Mouse (Mus musculus) liver, adult 2 months (tissue): Measurements from ENCODE around the gene Kctd19. TPM values are rescaled to one million over a fixed set of nuclear protein-coding genes. Genes with fewer than 3 reads are reported as not detected.

Source experiments
- DNase-seq: peaks from one replicate; pipeline ENCODE4 v3.0.0-alpha.2; 2011; ENCODE audit warnings: low read depth, low spot score; ENCODE audit errors: extremely low read depth
- H3K27ac ChIP-seq: fragments of 200-500 bp; replicated peaks from 2 replicates; pipeline ENCODE4 v1.5.1; 2012; ENCODE audit warnings: low read depth, mild to moderate bottlenecking, control low read depth, inconsistent platforms, low read length; ENCODE audit not compliant: insufficient read depth
- H3K27me3 ChIP-seq: fragments of 200-500 bp; 2 replicates; pipeline ENCODE4 v1.6.1; 2012; ENCODE audit warnings: mild to moderate bottlenecking, moderate library complexity, low read length, inconsistent platforms; ENCODE audit not compliant: control insufficient read depth, insufficient read depth
- H3K36me3 ChIP-seq: fragments of 200-500 bp; 2 replicates; pipeline ENCODE4 v1.6.1; 2012; ENCODE audit warnings: low read length, inconsistent platforms; ENCODE audit not compliant: control insufficient read depth, insufficient read depth
- H3K4me1 ChIP-seq: fragments of 200-500 bp; 2 replicates; pipeline ENCODE4 v1.6.1; 2011; ENCODE audit warnings: low read length; ENCODE audit not compliant: control insufficient read depth, insufficient read depth
- H3K4me3 ChIP-seq: fragments of 200-500 bp; 2 replicates; pipeline ENCODE4 v1.5.1; 2011; ENCODE audit warnings: low read depth, mild to moderate bottlenecking, control low read depth, low read length, moderate library complexity; ENCODE audit not compliant: insufficient read depth
- H3K79me2 ChIP-seq: fragments of 200-500 bp; 2 replicates; pipeline ENCODE4 v1.6.1; 2012; ENCODE audit warnings: inconsistent platforms, mild to moderate bottlenecking, low read length, moderate library complexity; ENCODE audit not compliant: control insufficient read depth, insufficient read depth
- H3K9ac ChIP-seq: fragments of 200-500 bp; 2 replicates; pipeline ENCODE4 v1.6.1; 2012; ENCODE audit warnings: low read depth, mild to moderate bottlenecking, control low read depth, inconsistent platforms, low read length
- CTCF ChIP-seq: fragments of 200-500 bp; IDR thresholded peaks from 2 replicates; pipeline ENCODE4 v1.5.1; 2011; ENCODE audit warnings: low read depth, low read length, control low read depth
- POLR2A ChIP-seq: fragments of 200-500 bp; IDR thresholded peaks from 2 replicates; pipeline ENCODE4 v1.6.1; 2011; ENCODE audit warnings: low read length, control low read depth; ENCODE audit not compliant: insufficient read depth; ENCODE audit errors: extremely low read depth
- WGBS: fragments of 180-500 bp; shearing (Covaris S2); methylation state at CpG from one replicate; pipeline ENCODE4 v1.1.7; 2018; 5-methylcytosine and 5-hydroxymethylcytosine counted together
- polyA plus RNA-seq: library from polyadenylated mRNA; depleted of rRNA; stranded (reverse); fragments of >200 nt; gene quantifications from 2 replicates; pipeline ENCODE4 v1.2.3, GENCODE M21; 2012
- total RNA-seq: library from RNA; depleted of rRNA; stranded (reverse); fragments of >200 nt; gene quantifications from 2 replicates; pipeline ENCODE4 v1.2.3, GENCODE M21; 2014

Gene Kctd19
- total and polyA plus RNA-seq, 2 experiments = not detected

GRCm38 (mm10) chr8:105436218-105436617 is 22.9 kb upstream of the Kctd19 start:
- Histone ChIP-seq H3K27ac (no peak overlapping the region), H3K4me3 (no peak overlapping the region), H3K27me3 (peaks cover 3% of the 10 kb centered on the region; the same call in 1 of the 2 replicates), H3K9ac (no peak overlapping the region), H3K4me1 (no peaks in the 10 kb centered on the region), H3K36me3 (no peaks in the 10 kb centered on the region), H3K79me2 (no peaks in the 10 kb centered on the region)
- WGBS = 80% methylated on average over 5 of the region's 5 CpGs
- DNase-seq = no peak
- TF ChIP-seq CTCF (no peak), POLR2A (no peak)

- Histone ChIP-seq H3K4me1 (no peaks in the 10 kb centered on the region), H3K4me3 (no peak overlapping the region), H3K36me3 (no peaks in the 10 kb centered on the region), H3K27ac (no peak overlapping the region), H3K79me2 (no peaks in the 10 kb centered on the region), H3K27me3 (peaks cover 3% of the 10 kb centered on the region; the same call in 1 of the 2 replicates), H3K9ac (no peak overlapping the region)
- TF ChIP-seq POLR2A (no peak), CTCF (no peak)
- WGBS = 66% methylated on average over 5 of the region's 5 CpGs
- DNase-seq = no peak
These were observed 20.8 kb upstream of the Kctd19 start for GRCm38 (mm10) chr8:105434136-105434535.

GRCm38 (mm10) chr8:105433511-105433910 is 20.2 kb upstream of the Kctd19 start:
- TF ChIP-seq CTCF = no peak
- TF ChIP-seq POLR2A = no peak
- WGBS = 52% methylated on average over 5 of the region's 5 CpGs
- no peak overlapping the region for H3K27ac ChIP-seq
- H3K79me2 ChIP-seq = no peaks in the 10 kb centered on the region
- DNase-seq = no peak
- no peaks in the 10 kb centered on the region for H3K36me3 ChIP-seq
- peaks cover 3% of the 10 kb centered on the region; the same call in 1 of the 2 replicates for H3K27me3 ChIP-seq
- H3K4me3 ChIP-seq = no peak overlapping the region
- H3K4me1 ChIP-seq = no peaks in the 10 kb centered on the region
- H3K9ac ChIP-seq = no peak overlapping the region

DNA sequence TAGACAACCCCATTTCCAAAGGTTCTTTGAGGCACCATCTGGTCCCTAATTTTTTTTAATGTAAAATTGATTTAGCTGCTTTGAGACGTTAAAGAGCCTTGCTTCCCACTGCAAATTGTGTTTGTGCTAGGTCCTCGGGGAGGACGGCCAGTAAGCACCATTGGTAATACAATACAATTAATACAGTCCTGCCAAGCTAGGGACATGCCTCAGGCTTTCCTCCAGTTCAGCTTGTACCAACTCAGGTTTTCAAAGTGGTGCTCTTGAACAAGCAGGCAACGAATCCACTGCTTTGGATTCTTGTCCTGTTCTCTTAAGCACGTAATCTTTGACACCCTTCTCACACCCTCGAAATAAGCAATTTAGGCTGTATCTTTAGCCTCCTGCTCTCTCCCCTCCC is 19.7 kb upstream of the Kctd19 start:
- DNase-seq = no peak
- 78% methylated on average over 6 of the region's 6 CpGs for WGBS
- no peaks in the 10 kb centered on the region for H3K4me1 ChIP-seq
- H3K27me3 ChIP-seq = peaks cover 3% of the 10 kb centered on the region; the same call in 1 of the 2 replicates
- no peak overlapping the region for H3K4me3 ChIP-seq
- no peak overlapping the region for H3K27ac ChIP-seq
- no peak for TF ChIP-seq POLR2A
- TF ChIP-seq CTCF = no peak
- H3K36me3 ChIP-seq = no peaks in the 10 kb centered on the region
- no peak overlapping the region for H3K9ac ChIP-seq
- H3K79me2 ChIP-seq = no peaks in the 10 kb centered on the region

DNA sequence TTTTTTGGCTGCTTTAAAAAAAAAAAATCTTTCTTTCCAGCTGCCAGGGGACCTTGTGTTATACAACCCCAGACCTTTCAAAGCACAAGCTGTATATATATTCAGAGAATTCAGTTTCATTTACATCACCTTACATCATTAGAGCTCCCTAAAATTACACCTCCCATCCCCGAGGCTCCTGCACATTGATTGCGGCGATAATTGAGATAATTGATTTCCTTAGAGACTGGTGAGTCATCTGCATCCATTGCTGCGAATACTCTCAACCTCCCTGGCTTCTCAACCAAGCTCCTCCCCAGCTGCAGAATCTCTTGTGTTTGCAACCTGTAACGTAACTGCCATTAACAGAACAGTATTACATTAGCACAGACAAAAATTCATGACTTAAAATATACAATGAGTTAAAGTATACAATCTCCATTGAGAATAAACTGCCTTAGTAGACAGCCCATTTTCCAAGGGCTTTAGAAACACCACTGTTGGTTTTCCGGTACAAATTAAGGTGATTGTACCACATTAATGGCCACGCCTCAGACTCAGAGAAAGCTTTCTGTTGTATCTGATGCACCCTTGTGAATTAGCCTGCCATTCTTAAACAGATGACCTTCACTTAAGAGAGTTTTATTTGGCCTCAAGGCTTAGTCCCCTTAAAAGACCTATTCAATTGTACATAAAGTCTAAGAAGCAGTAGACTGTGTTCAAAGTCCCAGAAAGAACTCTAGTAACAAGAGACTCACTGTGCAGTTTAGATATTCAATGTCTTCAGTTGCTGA is 18.6 kb upstream of the Kctd19 start:
- WGBS = 82% methylated on average over 7 of the region's 7 CpGs

GRCm38 (mm10) chr8:105426878-105427277 is 13.6 kb upstream of the Kctd19 start:
- TF ChIP-seq CTCF = no peak
- no peak for TF ChIP-seq POLR2A
- Histone ChIP-seq H3K27me3 (no peaks in the 10 kb centered on the region; the same call in 1 of the 2 replicates), H3K79me2 (no peaks in the 10 kb centered on the region), H3K4me3 (no peak overlapping the region), H3K27ac (no peak overlapping the region), H3K4me1 (0 out of 2 replicates have a peak, but pooled peaks cover 3% of the 10 kb centered on the region), H3K36me3 (no peaks in the 10 kb centered on the region), H3K9ac (no peak overlapping the region)
- WGBS = 15% methylated on average over 6 of the region's 6 CpGs
- DNase-seq = peak; percentile 19

More for the DNA sequence above, 18.6 kb upstream of the Kctd19 start:
- Histone ChIP-seq H3K9ac (no peak overlapping the region), H3K79me2 (no peaks in the 10 kb centered on the region), H3K4me1 (0 out of 2 replicates have a peak, but pooled peaks cover under 1% of the 10 kb centered on the region), H3K27me3 (peaks cover 3% of the 10 kb centered on the region; the same call in 1 of the 2 replicates), H3K36me3 (no peaks in the 10 kb centered on the region), H3K4me3 (no peak overlapping the region), H3K27ac (no peak overlapping the region)
- DNase-seq = no peak
- TF ChIP-seq POLR2A (no peak), CTCF (no peak)
